Mouse (Mus musculus): ENCODE data around the gene Olfr372. TPM values are rescaled to one million over a fixed set of nuclear protein-coding genes. Genes with fewer than 3 reads are reported as not detected.

The Olfr372 gene
- polyA plus RNA-seq, 1 experiment from 2014 or later: not detected

Other genes starting within 250 kb of the Olfr372 start
- 6.0 and 8.0 TPM in 2 replicates for gene Zfp709, start 159.2 kb upstream of the Olfr372 start, polyA plus RNA-seq (2016; fragmentation: Nextera tagmentation; extraction: Ambion mirVana)
- gene Zfp882, start 132.6 kb upstream of the Olfr372 start, polyA plus RNA-seq (2016; fragmentation: Nextera tagmentation; extraction: Ambion mirVana): 13.0 and 15.0 TPM in 2 replicates
- 35.8 and 37.8 TPM in 2 replicates for gene Zfp617, start 132.6 kb upstream of the Olfr372 start, polyA plus RNA-seq (2016; fragmentation: Nextera tagmentation; extraction: Ambion mirVana)
- gene Zfp961, start 90.2 kb upstream of the Olfr372 start, polyA plus RNA-seq (2016; fragmentation: Nextera tagmentation; extraction: Ambion mirVana): 23.3 and 29.7 TPM in 2 replicates
- 0.35 and 1.6 TPM in 2 replicates for gene Cyp4f18, start 31.6 kb upstream of the Olfr372 start, polyA plus RNA-seq (2016; fragmentation: Nextera tagmentation; extraction: Ambion mirVana)
- not detected in 2 replicates for gene Olfr373, start 42.0 kb downstream of the Olfr372 start, polyA plus RNA-seq (2016; fragmentation: Nextera tagmentation; extraction: Ambion mirVana)
- 0.04 TPM in 1 of 2 replicates, not detected in the other for gene Olfr374, start 65.8 kb downstream of the Olfr372 start, polyA plus RNA-seq (2016; fragmentation: Nextera tagmentation; extraction: Ambion mirVana)
- gene Tpm4, start 93.8 kb downstream of the Olfr372 start, polyA plus RNA-seq (2016; fragmentation: Nextera tagmentation; extraction: Ambion mirVana): 416 and 424 TPM in 2 replicates
- 121 and 127 TPM in 2 replicates for gene Rab8a, start 120.0 kb downstream of the Olfr372 start, polyA plus RNA-seq (2016; fragmentation: Nextera tagmentation; extraction: Ambion mirVana)
- gene Hsh2d, start 148.4 kb downstream of the Olfr372 start, polyA plus RNA-seq (2016; fragmentation: Nextera tagmentation; extraction: Ambion mirVana): not detected in 2 replicates
- not detected in 2 replicates for gene Cib3, start 171.6 kb downstream of the Olfr372 start, polyA plus RNA-seq (2016; fragmentation: Nextera tagmentation; extraction: Ambion mirVana)
- not detected in 2 replicates for gene Gm11034, start 172.4 kb downstream of the Olfr372 start, polyA plus RNA-seq (2016; fragmentation: Nextera tagmentation; extraction: Ambion mirVana)
- 78.2 and 87.0 TPM in 2 replicates for gene Fam32a, start 178.5 kb downstream of the Olfr372 start, polyA plus RNA-seq (2016; fragmentation: Nextera tagmentation; extraction: Ambion mirVana)
- 193 and 196 TPM in 2 replicates for gene Ap1m1, start 198.8 kb downstream of the Olfr372 start, polyA plus RNA-seq (2016; fragmentation: Nextera tagmentation; extraction: Ambion mirVana)